Mouse (Mus musculus): ENCODE results near the gene Klf12. TPM values are rescaled to one million over a fixed set of nuclear protein-coding genes. Genes with fewer than 3 reads are reported as not detected.

Gene Klf12
- polyA plus RNA-seq, 1 experiment, result 11.1 TPM

DNA sequence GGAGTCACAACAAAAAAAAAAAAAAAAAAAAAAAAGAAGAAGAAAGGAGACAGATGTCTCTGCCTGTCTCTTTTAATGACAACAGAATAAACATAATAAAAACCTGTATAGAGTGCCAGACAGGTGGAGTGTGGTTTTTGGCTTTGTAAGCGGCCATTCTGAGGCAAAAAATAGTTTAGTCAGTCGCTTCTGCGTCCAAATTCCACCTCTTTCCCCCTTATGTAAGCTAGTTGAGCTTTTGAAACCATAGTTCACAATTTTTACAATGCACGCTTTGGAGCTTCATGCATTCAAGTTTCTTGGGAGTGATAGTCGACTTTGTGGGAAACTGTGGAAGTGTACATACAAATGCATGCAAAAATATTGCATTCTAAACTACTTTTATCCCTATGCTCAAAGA, 41.4 kb downstream of the Klf12 start:
- no peak overlapping the region for H3K4me3 ChIP-seq (replicated peaks; ENCODE audit: extremely low read depth, low read depth, low read length)
- 87% methylated on average over 5 of the region's 5 CpGs for WGBS
- no peak for TF ChIP-seq CTCF (IDR thresholded peaks at IDR 0.05; ENCODE audit: insufficient read depth, low read length)
- no peak for TF ChIP-seq POLR2A (IDR thresholded peaks at IDR 0.05; ENCODE audit: borderline replicate concordance, extremely low read depth, low read depth, low read length)
- DNase-seq, result no peak
- no peaks in the 10 kb centered on the region for H3K4me1 ChIP-seq (ENCODE audit: control insufficient read depth, insufficient read depth, low read length)

DNA sequence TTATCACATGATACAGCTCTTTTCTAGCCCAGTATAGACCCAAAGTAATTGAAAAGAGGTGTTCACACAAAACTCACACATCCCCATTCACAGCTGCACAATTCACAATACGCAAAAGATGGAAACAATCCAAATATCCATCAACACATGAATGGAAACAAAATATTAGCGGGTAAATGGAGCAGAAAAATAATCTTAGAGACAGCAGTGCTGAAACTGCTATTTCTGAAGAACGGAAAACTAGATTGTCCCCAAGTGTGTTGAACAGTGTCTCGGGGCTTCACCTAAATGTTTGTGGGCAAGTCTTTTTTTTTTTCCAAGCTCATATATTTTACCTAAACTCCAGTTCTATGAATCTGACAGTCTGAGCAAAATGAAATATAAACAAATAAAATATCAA, 44.6 kb downstream of the Klf12 start:
- DNase-seq, result no peak
- WGBS, result 68% methylated on average over 4 of the region's 4 CpGs
- TF ChIP-seq POLR2A (IDR thresholded peaks at IDR 0.05; ENCODE audit: borderline replicate concordance, extremely low read depth, low read depth, low read length) (no peak), CTCF (IDR thresholded peaks at IDR 0.05; ENCODE audit: insufficient read depth, low read length) (no peak)
- Histone ChIP-seq H3K4me3 (replicated peaks; ENCODE audit: extremely low read depth, low read depth, low read length) (no peak overlapping the region), H3K4me1 (ENCODE audit: control insufficient read depth, insufficient read depth, low read length) (peaks cover 2% of the 10 kb centered on the region; the same call in 1 of the 2 replicates)

DNA sequence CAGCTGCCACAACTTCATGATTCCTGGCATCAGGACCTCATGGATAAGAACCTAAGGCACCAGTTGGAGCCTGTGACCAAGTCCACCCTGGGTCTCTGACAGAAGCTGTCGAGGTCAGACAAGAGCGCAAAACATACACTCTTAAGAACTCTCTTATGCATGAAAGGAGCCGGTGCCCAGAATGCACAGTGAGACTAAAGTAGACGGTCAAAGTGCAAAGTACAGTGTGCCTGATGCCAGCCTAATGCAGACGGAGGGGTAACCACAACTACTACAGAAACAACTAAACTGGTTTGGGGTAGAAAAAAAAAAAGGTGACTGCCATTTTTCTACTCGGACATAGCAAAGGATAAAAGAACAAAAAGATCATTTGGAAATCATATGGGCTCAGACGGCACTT, 47.7 kb downstream of the Klf12 start:
- H3K4me3 ChIP-seq (replicated peaks; ENCODE audit: extremely low read depth, low read depth, low read length), result no peak overlapping the region
- DNase-seq, result no peak
- peaks cover 6% of the 10 kb centered on the region for H3K4me1 ChIP-seq (ENCODE audit: control insufficient read depth, insufficient read depth, low read length)
- TF ChIP-seq CTCF (IDR thresholded peaks at IDR 0.05; ENCODE audit: insufficient read depth, low read length) (no peak), POLR2A (IDR thresholded peaks at IDR 0.05; ENCODE audit: borderline replicate concordance, extremely low read depth, low read depth, low read length) (no peak)
- 77% methylated on average over 7 of the region's 7 CpGs for WGBS

DNA sequence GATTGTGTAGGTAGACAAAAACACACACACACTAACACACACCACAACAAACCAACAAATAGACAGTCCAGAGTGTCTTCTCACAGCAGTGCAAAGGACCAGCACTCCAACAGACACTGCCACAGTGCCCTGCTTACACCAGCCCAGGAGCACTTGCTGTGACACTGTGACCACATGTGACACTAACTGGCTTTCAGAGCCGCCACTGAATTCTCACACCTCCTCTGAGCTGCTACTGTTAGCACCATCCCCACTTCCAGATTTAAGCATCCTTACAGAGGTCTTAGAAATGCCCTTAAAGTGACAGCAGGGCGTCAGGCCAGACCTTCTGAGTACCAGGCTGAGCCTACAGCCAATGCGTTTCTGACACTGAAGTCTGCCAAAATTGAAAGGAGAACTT, 48.7 kb downstream of the Klf12 start:
- DNase-seq, result no peak
- WGBS, result 53% methylated on average over 3 of the region's 3 CpGs
- TF ChIP-seq CTCF (IDR thresholded peaks at IDR 0.05; ENCODE audit: insufficient read depth, low read length) (no peak), POLR2A (IDR thresholded peaks at IDR 0.05; ENCODE audit: borderline replicate concordance, extremely low read depth, low read depth, low read length) (no peak)
- Histone ChIP-seq H3K4me1 (ENCODE audit: control insufficient read depth, insufficient read depth, low read length) (peaks cover 10% of the 10 kb centered on the region), H3K4me3 (replicated peaks; ENCODE audit: extremely low read depth, low read depth, low read length) (no peak overlapping the region)

DNA sequence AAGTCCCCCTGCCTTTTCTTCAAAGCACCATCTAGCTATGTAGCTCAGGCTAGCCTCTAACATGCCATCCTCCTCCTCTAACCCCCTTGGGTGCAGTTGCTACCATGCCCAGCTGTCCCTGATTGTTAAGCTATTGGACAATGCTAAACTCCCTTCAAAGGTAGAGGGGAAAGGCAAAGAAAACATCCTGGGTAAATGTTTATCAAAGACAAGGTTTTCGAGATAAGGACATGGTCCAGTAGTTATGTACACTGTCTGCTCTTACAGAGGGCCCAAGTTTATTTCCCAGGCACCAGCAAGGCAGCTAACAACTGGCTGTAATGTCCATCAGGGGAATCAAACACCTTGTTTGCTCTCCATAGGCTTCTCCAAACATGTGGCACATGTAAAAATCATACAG, 53.1 kb downstream of the Klf12 start:
- no peak for TF ChIP-seq POLR2A (IDR thresholded peaks at IDR 0.05; ENCODE audit: borderline replicate concordance, extremely low read depth, low read depth, low read length)
- TF ChIP-seq CTCF (IDR thresholded peaks at IDR 0.05; ENCODE audit: insufficient read depth, low read length), result no peak
- no peak overlapping the region for H3K4me3 ChIP-seq (replicated peaks; ENCODE audit: extremely low read depth, low read depth, low read length)
- 46% methylated on average over 1 of the region's 1 CpGs for WGBS
- no peak for DNase-seq
- H3K4me1 ChIP-seq (ENCODE audit: control insufficient read depth, insufficient read depth, low read length), result peaks cover 10% of the 10 kb centered on the region

DNA sequence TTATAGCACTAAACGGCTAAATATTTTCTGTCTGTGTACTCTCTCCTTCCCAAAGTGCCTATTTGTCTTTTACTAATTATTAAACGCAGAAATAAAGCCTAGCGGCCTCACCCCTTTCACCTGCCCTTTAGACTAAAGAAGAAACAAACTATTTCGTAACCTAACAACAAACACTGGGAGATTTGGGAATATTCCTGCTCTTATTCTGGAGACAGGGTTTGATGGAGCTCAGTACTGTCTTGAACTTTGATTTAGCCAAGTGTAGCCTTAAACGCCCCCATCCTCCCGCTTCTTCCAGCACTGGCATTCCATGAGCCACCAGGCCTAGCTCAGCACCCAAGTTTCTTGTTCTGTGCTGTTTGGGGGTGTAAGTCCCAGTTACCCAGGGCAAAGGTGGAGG, 56.4 kb downstream of the Klf12 start:
- Histone ChIP-seq H3K4me1 (ENCODE audit: control insufficient read depth, insufficient read depth, low read length) (peaks cover 9% of the 10 kb centered on the region), H3K4me3 (replicated peaks; ENCODE audit: extremely low read depth, low read depth, low read length) (no peak overlapping the region)
- DNase-seq, result no peak
- WGBS, result 81% methylated on average over 6 of the region's 6 CpGs
- TF ChIP-seq CTCF (IDR thresholded peaks at IDR 0.05; ENCODE audit: insufficient read depth, low read length) (no peak), POLR2A (IDR thresholded peaks at IDR 0.05; ENCODE audit: borderline replicate concordance, extremely low read depth, low read depth, low read length) (no peak)

DNA sequence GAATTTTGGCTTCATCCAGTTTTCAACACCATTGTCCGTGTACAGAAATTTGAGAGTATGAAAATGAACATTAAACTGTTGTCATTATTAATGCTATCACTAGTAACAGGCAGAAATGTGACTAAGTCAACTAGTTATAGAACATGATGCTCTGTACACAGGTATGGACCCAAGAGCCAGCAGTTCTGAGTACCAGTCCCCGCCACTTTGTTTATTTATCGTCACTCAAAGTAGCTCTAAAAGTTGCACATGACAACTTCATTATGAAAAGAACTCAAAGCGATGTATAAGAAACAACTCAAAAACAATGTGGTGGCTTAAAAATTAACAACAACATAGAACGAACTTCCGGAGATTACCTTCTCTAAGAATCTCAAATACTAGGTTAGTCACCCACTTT, 56.8 kb downstream of the Klf12 start:
- TF ChIP-seq CTCF (IDR thresholded peaks at IDR 0.05; ENCODE audit: insufficient read depth, low read length) (no peak), POLR2A (IDR thresholded peaks at IDR 0.05; ENCODE audit: borderline replicate concordance, extremely low read depth, low read depth, low read length) (no peak)
- H3K4me3 ChIP-seq (replicated peaks; ENCODE audit: extremely low read depth, low read depth, low read length), result no peak overlapping the region
- H3K4me1 ChIP-seq (ENCODE audit: control insufficient read depth, insufficient read depth, low read length), result peaks cover 9% of the 10 kb centered on the region
- 87% methylated on average over 6 of the region's 6 CpGs for WGBS
- no peak for DNase-seq

DNA sequence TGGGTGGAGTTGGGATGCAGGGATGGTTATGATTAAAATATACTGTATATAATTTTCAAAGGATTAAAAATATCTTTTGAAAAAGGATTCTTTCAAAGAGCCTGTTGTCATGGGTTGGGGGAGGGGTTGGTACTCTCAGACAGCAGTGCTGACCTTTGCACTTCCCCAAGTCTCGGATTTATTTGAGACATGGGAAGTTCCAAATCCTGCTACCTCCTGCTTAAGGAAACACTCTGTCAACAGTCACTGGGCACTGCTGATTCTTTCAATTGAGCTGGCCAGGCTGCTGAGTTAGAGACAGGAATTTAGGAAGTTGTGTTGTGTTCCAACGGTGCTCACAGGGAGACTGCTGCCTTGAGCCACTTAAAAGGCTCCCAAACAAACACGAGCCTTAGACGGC, 60.3 kb downstream of the Klf12 start:
- DNase-seq, result no peak
- TF ChIP-seq CTCF (IDR thresholded peaks at IDR 0.05; ENCODE audit: insufficient read depth, low read length) (no peak), POLR2A (IDR thresholded peaks at IDR 0.05; ENCODE audit: borderline replicate concordance, extremely low read depth, low read depth, low read length) (no peak)
- H3K4me1 ChIP-seq (ENCODE audit: control insufficient read depth, insufficient read depth, low read length), result peaks cover 4% of the 10 kb centered on the region
- 17% methylated on average over 4 of the region's 4 CpGs for WGBS
- no peak overlapping the region for H3K4me3 ChIP-seq (replicated peaks; ENCODE audit: extremely low read depth, low read depth, low read length)

DNA sequence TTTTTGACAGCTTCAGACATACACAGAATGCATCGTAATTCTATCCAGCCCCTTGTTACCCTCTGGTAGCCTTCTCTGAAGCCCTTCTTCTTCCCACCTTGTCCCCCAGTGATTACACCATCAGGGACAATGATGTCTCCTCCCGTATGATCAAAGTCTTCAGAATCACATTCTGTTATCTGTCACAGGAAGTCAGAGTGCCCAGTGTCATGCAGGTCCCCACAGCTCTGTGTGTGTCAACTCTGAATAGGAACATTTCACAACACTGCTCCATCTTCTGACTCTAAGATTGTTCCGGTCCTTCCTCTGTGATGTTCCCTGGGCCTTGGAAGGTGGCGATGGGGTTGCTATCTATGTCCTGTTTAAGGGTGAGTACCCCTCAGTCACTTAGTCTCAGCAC, 62.2 kb downstream of the Klf12 start:
- DNase-seq, result no peak

DNA sequence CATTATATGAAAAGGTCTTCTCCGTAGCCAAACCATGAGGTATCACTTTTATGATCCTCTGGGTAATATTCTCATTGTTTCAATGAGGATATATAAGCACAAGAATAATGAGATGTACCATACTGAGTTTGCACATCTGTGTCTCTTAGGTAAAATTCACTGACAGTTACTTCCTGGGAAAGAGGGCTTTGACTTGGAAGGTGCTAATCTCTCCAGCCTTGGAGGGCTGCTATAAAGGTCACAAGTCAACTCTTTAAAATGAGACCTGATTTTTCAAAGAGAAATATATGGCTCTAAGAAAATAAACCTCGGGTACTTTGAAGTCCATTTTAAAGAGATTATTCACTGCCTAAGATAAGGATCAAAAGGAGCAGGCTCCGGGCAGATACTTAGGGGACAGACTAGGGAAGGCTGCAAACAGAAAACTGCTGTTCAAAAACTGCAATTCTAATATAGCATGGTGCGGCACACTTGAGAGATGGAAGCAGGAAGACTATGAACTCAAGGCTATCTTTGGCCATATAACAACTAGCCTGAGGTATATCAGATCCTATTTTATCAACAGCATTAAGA, 69.2 kb downstream of the Klf12 start:
- WGBS, result 52% methylated on average over 4 of the region's 4 CpGs

More for the DNA sequence above, 62.2 kb downstream of the Klf12 start:
- Histone ChIP-seq H3K4me3 (replicated peaks; ENCODE audit: extremely low read depth, low read depth, low read length) (no peak overlapping the region), H3K4me1 (ENCODE audit: control insufficient read depth, insufficient read depth, low read length) (peaks cover 5% of the 10 kb centered on the region)
- no peak for TF ChIP-seq POLR2A (IDR thresholded peaks at IDR 0.05; ENCODE audit: borderline replicate concordance, extremely low read depth, low read depth, low read length)
- TF ChIP-seq CTCF (IDR thresholded peaks at IDR 0.05; ENCODE audit: insufficient read depth, low read length), result no peak
- 82% methylated on average over 4 of the region's 4 CpGs for WGBS

More for the DNA sequence above, 69.2 kb downstream of the Klf12 start:
- no peak for DNase-seq
- TF ChIP-seq CTCF (IDR thresholded peaks at IDR 0.05; ENCODE audit: insufficient read depth, low read length) (no peak), POLR2A (IDR thresholded peaks at IDR 0.05; ENCODE audit: borderline replicate concordance, extremely low read depth, low read depth, low read length) (no peak)
- no peak overlapping the region for H3K4me3 ChIP-seq (replicated peaks; ENCODE audit: extremely low read depth, low read depth, low read length)
- H3K4me1 ChIP-seq (ENCODE audit: control insufficient read depth, insufficient read depth, low read length), result peaks cover 10% of the 10 kb centered on the region
